Mouse (Mus musculus) forelimb bud, embryonic 11.5 days (tissue): ENCODE data around the gene Slc30a5.

Experiments
- DNase-seq: peaks from one replicate; pipeline ENCODE4 v3.0.0-alpha.2; 2012; ENCODE audit warnings: low read depth, low spot score

Gene Slc30a5

DNA sequence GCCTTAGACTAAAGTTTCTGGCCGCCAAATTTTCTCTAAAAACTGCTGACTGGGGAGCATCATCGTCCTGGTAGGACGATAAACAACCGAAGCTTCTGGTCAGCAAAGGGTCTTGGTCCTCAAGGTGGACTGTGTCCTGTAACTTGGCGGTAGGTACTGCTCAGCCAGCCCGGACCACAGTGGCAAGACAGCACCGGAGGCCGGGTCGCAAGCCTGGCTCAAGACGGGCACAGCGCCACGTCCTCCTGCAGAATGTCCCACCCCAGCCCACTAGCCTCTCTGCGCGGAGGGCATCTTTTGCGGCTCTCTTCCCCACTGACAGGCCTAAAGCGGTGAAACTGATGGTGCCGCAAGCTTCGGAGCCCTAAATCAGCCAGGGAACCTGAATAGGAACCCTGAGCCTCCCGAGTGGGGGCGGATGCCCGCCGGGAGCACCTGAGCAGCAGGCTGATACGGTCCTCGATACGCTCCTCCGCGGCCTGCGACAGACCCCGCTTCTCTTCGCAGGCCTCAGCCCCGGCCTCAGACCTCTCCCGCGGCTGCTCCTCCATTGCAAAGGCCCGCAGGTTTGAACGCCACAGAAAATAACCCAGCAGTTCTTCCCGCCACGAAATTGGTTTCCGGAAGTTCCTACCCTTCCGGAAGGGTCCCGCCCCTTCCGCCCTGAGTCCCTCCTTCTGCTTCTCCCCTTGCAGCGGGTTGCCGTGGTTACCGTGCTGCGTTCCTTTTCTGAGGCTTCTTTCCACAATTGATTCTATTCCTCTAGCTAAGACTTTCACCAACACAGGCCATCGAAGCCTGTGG, 57.8 kb downstream of the Slc30a5 start, which contains the start of gene Cenph:
Gene Cenph (minus strand): TSS at position 648 of the 804 bp plus-strand sequence.
- DNase-seq, result peak; percentile 88

DNA sequence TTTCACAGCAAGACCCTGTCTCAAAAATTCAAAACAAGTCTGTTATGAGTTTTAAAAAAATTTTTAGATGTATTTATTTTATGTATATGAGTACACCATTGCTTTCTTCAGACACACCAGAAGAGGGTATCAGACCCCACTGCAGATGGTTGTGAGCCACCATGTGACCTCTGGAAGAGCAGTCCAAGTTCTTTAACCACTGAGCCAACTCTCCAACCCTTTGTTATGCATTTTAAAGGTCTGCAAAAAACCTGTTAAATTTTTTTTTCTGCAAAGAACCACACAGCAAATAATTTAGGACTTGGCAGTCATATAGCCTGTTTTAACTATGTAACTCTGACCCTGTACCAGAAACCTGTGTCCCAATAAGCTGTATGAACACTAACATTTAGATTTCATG, 58.5 kb downstream of the Slc30a5 start:
- DNase-seq, result no peak

DNA sequence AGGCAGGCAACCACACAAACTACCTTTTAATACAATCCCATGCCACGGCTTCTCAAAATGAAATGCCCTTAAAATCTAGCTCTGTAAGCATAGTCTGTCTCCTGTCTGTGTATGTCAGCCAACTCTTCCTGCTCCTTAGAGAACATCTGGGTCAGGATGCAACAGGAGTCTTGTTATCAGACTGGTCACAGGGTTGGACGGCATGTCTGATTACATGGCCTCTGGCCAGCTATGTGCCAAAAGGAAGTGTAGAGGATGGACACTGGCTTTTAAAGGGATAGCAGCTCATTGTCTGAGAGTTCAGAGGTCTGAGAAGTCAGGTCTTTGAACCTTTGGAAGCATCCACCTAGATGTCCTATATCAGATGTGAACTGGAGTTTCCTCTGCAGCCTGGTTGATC, 77.9 kb downstream of the Slc30a5 start:
- no peak for DNase-seq

DNA sequence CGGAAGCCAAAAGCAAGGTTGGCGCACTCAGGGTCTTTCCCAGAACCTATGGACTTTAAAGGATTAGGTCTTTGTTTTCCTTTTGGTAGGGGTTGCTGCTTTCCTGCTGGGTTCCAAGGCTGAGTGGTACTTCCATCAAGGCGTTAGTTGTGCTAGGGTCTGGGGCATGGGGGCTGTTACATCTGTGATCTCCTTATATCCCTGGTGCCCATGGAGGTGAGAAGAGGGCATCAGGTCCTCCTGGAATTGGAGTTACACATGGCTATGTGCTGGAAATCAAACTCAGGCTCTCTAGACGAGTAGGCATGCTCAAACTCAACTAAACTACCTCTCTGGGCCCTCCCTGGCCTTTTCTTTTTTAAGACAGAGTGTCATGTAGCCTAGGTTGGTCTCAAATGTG, 79.0 kb downstream of the Slc30a5 start:
- DNase-seq, result no peak

DNA sequence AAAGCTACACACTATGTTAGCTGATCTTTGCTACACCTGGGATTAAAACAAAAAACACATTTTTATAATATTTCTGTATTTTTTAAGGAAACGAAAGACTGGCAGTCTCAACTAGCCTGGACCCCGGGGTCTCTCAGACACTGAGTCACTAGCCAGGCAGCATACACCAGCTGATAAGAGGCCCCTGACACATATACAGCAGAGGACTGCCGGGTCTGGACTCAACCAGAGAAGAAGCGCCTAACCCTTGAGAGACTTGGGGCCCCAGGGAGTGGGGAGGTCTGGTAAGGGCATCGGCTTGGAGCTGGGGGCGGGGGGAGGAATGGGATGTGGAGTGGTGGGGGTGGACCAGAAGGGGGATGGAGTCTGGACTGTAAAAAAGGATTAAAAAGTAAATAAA, 80.2 kb downstream of the Slc30a5 start:
- DNase-seq, result no peak
